Mouse (Mus musculus) brain, embryonic 14.5 days (tissue): ENCODE results near the gene Vwa2.

ENCODE experiments used
- CTCF ChIP-seq: fragments of 200-500 bp; IDR thresholded peaks from 2 replicates; pipeline ENCODE4 v1.5.1; 2012; ENCODE audit warnings: inconsistent platforms, mild to moderate bottlenecking, moderate library complexity, borderline replicate concordance; ENCODE audit not compliant: insufficient read depth, insufficient read length; ENCODE audit errors: extremely low read depth
- POLR2A ChIP-seq: fragments of 200-500 bp; IDR thresholded peaks from 2 replicates; pipeline ENCODE4 v1.6.1; 2012; ENCODE audit warnings: mild to moderate bottlenecking, inconsistent platforms, borderline replicate concordance; ENCODE audit not compliant: poor library complexity, insufficient read depth, insufficient read length, severe bottlenecking; ENCODE audit errors: extremely low read depth

DNA sequence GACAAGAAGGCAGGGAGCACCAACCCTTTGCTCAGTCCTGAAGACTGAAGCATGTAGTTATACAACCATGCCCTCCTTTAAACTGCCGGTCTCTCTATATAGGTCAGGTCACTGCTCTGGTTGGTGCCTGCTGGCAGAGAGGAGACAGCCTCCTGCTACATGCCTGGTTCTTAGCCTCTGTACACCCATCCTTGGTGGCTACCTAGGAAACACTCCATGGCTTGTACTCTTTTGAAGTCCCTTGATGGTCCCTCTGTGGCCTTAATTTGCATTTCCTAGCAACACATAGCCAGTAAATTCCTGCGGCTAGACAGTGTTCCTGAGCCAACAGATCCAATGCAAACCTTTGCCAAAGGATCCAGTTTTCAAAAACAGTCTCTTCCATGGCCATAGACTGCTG lies 71.6 kb downstream of the Vwa2 start:
- no peak for TF ChIP-seq CTCF
- TF ChIP-seq POLR2A: no peak
